Mouse (Mus musculus) liver, embryonic 11.5 days (tissue): Measurements from ENCODE around the gene Prima1. TPM values are rescaled to one million over a fixed set of nuclear protein-coding genes. Genes with fewer than 3 reads are reported as not detected.

Experiments
- ATAC-seq: fragments of 200-750 bp; cut with Nextera tagmentation; replicated peaks from 2 replicates; pipeline ENCODE4 v1.8.0; 2017; ENCODE audit warnings: moderate number of reproducible peaks, mild to moderate bottlenecking, moderate TSS enrichment, moderate library complexity; ENCODE audit not compliant: low FRiP score
- DNase-seq: peaks from one replicate; pipeline ENCODE4 v3.0.0-alpha.2; 2017; ENCODE audit warnings: low spot score
- H3K27ac ChIP-seq: fragments of 300-500 bp; sonication (generic); 2 replicates; pipeline ENCODE4 v1.5.1; 2014; ENCODE audit warnings: mild to moderate bottlenecking, low read depth, low read length, control low read depth
- H3K27me3 ChIP-seq: fragments of 300-500 bp; sonication (generic); replicated peaks from 2 replicates; pipeline ENCODE4 v1.6.1; 2014; ENCODE audit warnings: low read length, mixed read lengths; ENCODE audit not compliant: control insufficient read depth, insufficient read depth
- H3K36me3 ChIP-seq: fragments of 300-500 bp; sonication (generic); 2 replicates; pipeline ENCODE4 v1.6.1; 2014; ENCODE audit warnings: mild to moderate bottlenecking, low read length, moderate library complexity, mixed read lengths; ENCODE audit not compliant: control insufficient read depth, insufficient read depth
- H3K4me1 ChIP-seq: fragments of 300-500 bp; sonication (generic); replicated peaks from 2 replicates; pipeline ENCODE4 v1.6.1; 2014; ENCODE audit warnings: low read length, mixed read lengths; ENCODE audit not compliant: control insufficient read depth, insufficient read depth
- H3K4me2 ChIP-seq: fragments of 300-500 bp; sonication (generic); 2 replicates; pipeline ENCODE4 v1.6.1; 2014; ENCODE audit warnings: mild to moderate bottlenecking, control low read depth, moderate library complexity
- H3K4me3 ChIP-seq: fragments of 300-500 bp; sonication (generic); 2 replicates; pipeline ENCODE4 v1.5.1; 2014; ENCODE audit warnings: low read depth, low read length, control low read depth
- H3K9ac ChIP-seq: fragments of 300-500 bp; sonication (generic); 2 replicates; pipeline ENCODE4 v1.6.1; 2014; ENCODE audit warnings: low read depth, low read length, control low read depth
- H3K9me3 ChIP-seq: fragments of 300-500 bp; sonication (generic); 2 replicates; pipeline ENCODE4 v1.6.1; 2016; ENCODE audit warnings: low read length, inconsistent platforms, mixed read lengths; ENCODE audit not compliant: control insufficient read depth
- WGBS: fragments of 180-500 bp; shearing (Covaris S2); extraction: QIAGEN DNeasy Blood & Tissue Kit; methylation state at CpG from one replicate; pipeline ENCODE4 v1.1.7; 2014; 5-methylcytosine and 5-hydroxymethylcytosine counted together
- polyA plus RNA-seq: library from polyadenylated mRNA; unstranded; fragments of >200 nt; fragmentation: Nextera tagmentation; extraction: Ambion mirVana; gene quantifications from 2 replicates; pipeline ENCODE4 v1.2.1, GENCODE M21; 2014

Gene Prima1
- polyA plus RNA-seq, 1 experiment from 2014 or later = 0.32 TPM

DNA sequence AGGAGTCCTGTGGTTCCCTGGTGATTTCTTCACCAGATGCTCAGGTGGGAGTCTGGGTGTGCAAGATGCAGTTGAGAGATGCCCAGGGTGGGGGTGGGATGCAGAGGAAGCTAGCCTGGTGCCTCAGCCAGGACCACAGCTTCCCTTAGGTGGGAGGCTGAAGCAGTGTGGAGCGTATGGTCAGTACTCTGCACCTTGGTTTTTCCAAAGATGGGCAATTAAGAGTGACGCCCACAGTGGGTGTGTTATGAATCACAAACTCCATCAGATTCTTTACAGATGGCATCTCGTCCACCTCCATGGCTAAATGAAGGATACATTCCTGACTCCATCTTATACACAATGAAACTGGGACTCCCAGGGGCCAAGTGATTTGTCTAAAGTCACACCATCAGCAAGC, 30.2 kb upstream of the Prima1 start:
- no peaks in the 10 kb centered on the region for H3K4me1 ChIP-seq
- no peaks in the 10 kb centered on the region for H3K9me3 ChIP-seq
- no peak for ATAC-seq
- 70% methylated on average over 3 of the region's 3 CpGs for WGBS
- no peaks in the 10 kb centered on the region for H3K36me3 ChIP-seq
- H3K4me2 ChIP-seq = no peak overlapping the region
- DNase-seq = no peak
- no peak overlapping the region for H3K27ac ChIP-seq
- no peaks in the 10 kb centered on the region for H3K27me3 ChIP-seq
- H3K4me3 ChIP-seq = no peak overlapping the region
- H3K9ac ChIP-seq = no peak overlapping the region

GRCm38 (mm10) chr12:103266605-103267004, 24.7 kb upstream of the Prima1 start:
- no peak for ATAC-seq
- Histone ChIP-seq H3K4me2 (no peak overlapping the region), H3K4me3 (no peak overlapping the region), H3K27me3 (no peaks in the 10 kb centered on the region), H3K36me3 (no peaks in the 10 kb centered on the region), H3K9me3 (no peaks in the 10 kb centered on the region), H3K4me1 (no peaks in the 10 kb centered on the region), H3K9ac (no peak overlapping the region), H3K27ac (no peak overlapping the region)
- DNase-seq = no peak
- WGBS = 18% methylated on average over 3 of the region's 3 CpGs

GRCm38 (mm10) chr12:103262017-103262865, 20.3 kb upstream of the Prima1 start:
- ATAC-seq (no peak), DNase-seq (no peak)
- WGBS = 59% methylated on average over 13 of the region's 13 CpGs

GRCm38 (mm10) chr12:103252901-103253434, 11.0 kb upstream of the Prima1 start:
- H3K4me1 ChIP-seq = no peaks in the 10 kb centered on the region
- H3K27ac ChIP-seq = no peak overlapping the region
- 89% methylated on average over 8 of the region's 8 CpGs for WGBS
- H3K4me3 ChIP-seq = no peak overlapping the region
- no peak overlapping the region for H3K9ac ChIP-seq
- no peaks in the 10 kb centered on the region for H3K9me3 ChIP-seq
- ATAC-seq (no peak), DNase-seq (no peak)
- H3K4me2 ChIP-seq = no peak overlapping the region
- H3K27me3 ChIP-seq = no peaks in the 10 kb centered on the region
- H3K36me3 ChIP-seq = no peaks in the 10 kb centered on the region

More at GRCm38 (mm10) chr12:103262017-103262865, 20.3 kb upstream of the Prima1 start:
- no peak overlapping the region for H3K4me3 ChIP-seq
- H3K36me3 ChIP-seq = no peaks in the 10 kb centered on the region
- H3K27ac ChIP-seq = no peak overlapping the region
- no peaks in the 10 kb centered on the region for H3K4me1 ChIP-seq
- no peak overlapping the region for H3K4me2 ChIP-seq
- H3K27me3 ChIP-seq = no peaks in the 10 kb centered on the region
- H3K9ac ChIP-seq = no peak overlapping the region
- no peaks in the 10 kb centered on the region for H3K9me3 ChIP-seq

DNA sequence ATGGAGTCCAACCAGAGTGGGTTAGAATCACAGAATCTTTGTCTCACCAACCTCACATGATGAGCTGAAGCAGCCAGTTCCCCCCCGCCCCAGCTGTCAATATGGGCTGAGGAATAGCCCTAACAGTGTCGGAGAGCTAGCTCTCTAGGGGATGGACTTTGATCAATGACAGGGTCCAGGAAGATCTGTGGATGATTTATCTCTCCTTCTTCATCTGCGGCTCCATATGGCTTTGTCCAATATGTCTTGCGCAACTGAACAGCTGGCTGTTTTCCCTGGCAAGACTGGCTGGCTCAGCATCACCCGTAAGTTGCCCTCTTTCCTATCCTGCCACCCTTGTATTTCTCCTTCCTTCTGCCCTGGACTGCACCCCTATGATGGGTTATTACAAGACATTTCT, 9.2 kb upstream of the Prima1 start:
- Histone ChIP-seq H3K9ac (no peak overlapping the region), H3K27me3 (no peaks in the 10 kb centered on the region), H3K4me3 (no peak overlapping the region), H3K9me3 (no peaks in the 10 kb centered on the region), H3K36me3 (no peaks in the 10 kb centered on the region), H3K4me2 (no peak overlapping the region), H3K27ac (no peak overlapping the region), H3K4me1 (no peaks in the 10 kb centered on the region)
- ATAC-seq (no peak), DNase-seq (no peak)
- 77% methylated on average over 5 of the region's 5 CpGs for WGBS

- Histone ChIP-seq H3K27ac (no peak overlapping the region), H3K4me1 (no peaks in the 10 kb centered on the region), H3K4me3 (no peak overlapping the region), H3K4me2 (no peak overlapping the region), H3K36me3 (no peaks in the 10 kb centered on the region), H3K9me3 (no peaks in the 10 kb centered on the region), H3K27me3 (no peaks in the 10 kb centered on the region), H3K9ac (no peak overlapping the region)
- DNase-seq = no peak
- 52% methylated on average over 6 of the region's 6 CpGs for WGBS
- no peak for ATAC-seq
These were observed 8.4 kb upstream of the Prima1 start for GRCm38 (mm10) chr12:103250333-103250732.

GRCm38 (mm10) chr12:103243041-103243440, 1.1 kb upstream of the Prima1 start:
- Histone ChIP-seq H3K4me3 (peak overlapping the region; percentile 49; the same call in 1 of the 2 replicates), H3K36me3 (no peaks in the 10 kb centered on the region), H3K9ac (no peak overlapping the region), H3K27me3 (peaks cover 55% of the 10 kb centered on the region), H3K27ac (no peak overlapping the region), H3K4me2 (peak overlapping the region; percentile 68), H3K9me3 (no peaks in the 10 kb centered on the region), H3K4me1 (no peaks in the 10 kb centered on the region)
- 6% methylated on average over 11 of the region's 11 CpGs for WGBS
- no peak for ATAC-seq
- no peak for DNase-seq

GRCm38 (mm10) chr12:103242591-103243025, 658 bp upstream of the Prima1 start:
- peak; percentile 44 for DNase-seq
- H3K9ac ChIP-seq = peak overlapping the region; percentile 15; the same call in 1 of the 2 replicates
- WGBS = 3% methylated on average over 26 of the region's 34 CpGs
- peak; percentile 27; the same call in 1 of the 2 replicates for ATAC-seq
- H3K4me3 ChIP-seq = peak overlapping the region; percentile 49
- peaks cover 55% of the 10 kb centered on the region for H3K27me3 ChIP-seq
- H3K9me3 ChIP-seq = no peaks in the 10 kb centered on the region
- no peaks in the 10 kb centered on the region for H3K36me3 ChIP-seq
- H3K4me2 ChIP-seq = peak overlapping the region; percentile 68
- no peak overlapping the region for H3K27ac ChIP-seq
- H3K4me1 ChIP-seq = no peaks in the 10 kb centered on the region
